Mouse (Mus musculus): ENCODE data around the gene Gtf2i.
"Not testable (repeated sequence)": the region's sequence is repeated elsewhere in the genome, so short reads cannot be mapped to it uniquely, and the experiment has no call there.

The Gtf2i gene

GRCm38 (mm10) chr5:134314688-134315622, at the start of gene Gtf2i:
Gene Gtf2i, minus strand, starts transcription at chr5:134314760.
- DNase-seq (ENCODE audit: low spot score) = peak; percentile 97

GRCm38 (mm10) chr5:134359101-134359500, 44.5 kb upstream of the Gtf2i start:
- no peak for DNase-seq (ENCODE audit: low spot score)

GRCm38 (mm10) chr5:134355372-134355771, 40.8 kb upstream of the Gtf2i start:
- not testable (repeated sequence) for DNase-seq (ENCODE audit: low spot score)

GRCm38 (mm10) chr5:134353117-134353516, 38.6 kb upstream of the Gtf2i start:
- no peak for DNase-seq (ENCODE audit: low spot score)

- peak; percentile 11 for DNase-seq (ENCODE audit: low spot score)
These were observed 38.0 kb upstream of the Gtf2i start for GRCm38 (mm10) chr5:134352527-134353001.

GRCm38 (mm10) chr5:134350660-134351059, 36.1 kb upstream of the Gtf2i start:
- peak; percentile 30 for DNase-seq (ENCODE audit: low spot score)

- no peak for DNase-seq (ENCODE audit: low spot score)
These were observed 32.5 kb upstream of the Gtf2i start for GRCm38 (mm10) chr5:134347066-134347465.

- no peak for DNase-seq (ENCODE audit: low spot score)
These were observed 30.9 kb upstream of the Gtf2i start for GRCm38 (mm10) chr5:134345449-134345848.

GRCm38 (mm10) chr5:134344076-134344475, 29.5 kb upstream of the Gtf2i start:
- no peak for DNase-seq (ENCODE audit: low spot score)

- DNase-seq (ENCODE audit: low spot score) = not testable (repeated sequence)
These were observed 29.0 kb upstream of the Gtf2i start for GRCm38 (mm10) chr5:134343530-134343929.

GRCm38 (mm10) chr5:134342503-134343205, 28.1 kb upstream of the Gtf2i start:
- DNase-seq (ENCODE audit: low spot score) = no peak

- no peak for DNase-seq (ENCODE audit: low spot score)
These were observed 27.2 kb upstream of the Gtf2i start for GRCm38 (mm10) chr5:134341721-134342120.

- no peak for DNase-seq (ENCODE audit: low spot score)
These were observed 26.8 kb upstream of the Gtf2i start for GRCm38 (mm10) chr5:134341321-134341720.

- no peak for DNase-seq (ENCODE audit: low spot score)
These were observed 25.6 kb upstream of the Gtf2i start for GRCm38 (mm10) chr5:134340101-134340522.

- DNase-seq (ENCODE audit: low spot score) = not testable (repeated sequence)
These were observed 22.5 kb upstream of the Gtf2i start for GRCm38 (mm10) chr5:134337012-134337411.

- DNase-seq (ENCODE audit: low spot score) = no peak
These were observed 18.2 kb upstream of the Gtf2i start for GRCm38 (mm10) chr5:134332743-134333142.

GRCm38 (mm10) chr5:134330082-134330481, 15.5 kb upstream of the Gtf2i start:
- DNase-seq (ENCODE audit: low spot score) = no peak

GRCm38 (mm10) chr5:134329311-134329710, 14.8 kb upstream of the Gtf2i start:
- no peak for DNase-seq (ENCODE audit: low spot score)

- DNase-seq (ENCODE audit: low spot score) = no peak
These were observed 14.0 kb upstream of the Gtf2i start for GRCm38 (mm10) chr5:134328482-134329001.

- no peak for DNase-seq (ENCODE audit: low spot score)
These were observed 11.5 kb upstream of the Gtf2i start for GRCm38 (mm10) chr5:134325856-134326566.

GRCm38 (mm10) chr5:134323869-134324268, 9.3 kb upstream of the Gtf2i start:
- no peak for DNase-seq (ENCODE audit: low spot score)

GRCm38 (mm10) chr5:134323311-134323710, 8.8 kb upstream of the Gtf2i start:
- no peak for DNase-seq (ENCODE audit: low spot score)

Data from layer of hippocampus, adult 11-12 months (tissue).